Mouse (Mus musculus): ENCODE measurements around the gene Opalin. TPM values are rescaled to one million over a fixed set of nuclear protein-coding genes. Genes with fewer than 3 reads are reported as not detected.

Gene Opalin
- total RNA-seq, 2 experiments from 2014 or later: not detected

DNA sequence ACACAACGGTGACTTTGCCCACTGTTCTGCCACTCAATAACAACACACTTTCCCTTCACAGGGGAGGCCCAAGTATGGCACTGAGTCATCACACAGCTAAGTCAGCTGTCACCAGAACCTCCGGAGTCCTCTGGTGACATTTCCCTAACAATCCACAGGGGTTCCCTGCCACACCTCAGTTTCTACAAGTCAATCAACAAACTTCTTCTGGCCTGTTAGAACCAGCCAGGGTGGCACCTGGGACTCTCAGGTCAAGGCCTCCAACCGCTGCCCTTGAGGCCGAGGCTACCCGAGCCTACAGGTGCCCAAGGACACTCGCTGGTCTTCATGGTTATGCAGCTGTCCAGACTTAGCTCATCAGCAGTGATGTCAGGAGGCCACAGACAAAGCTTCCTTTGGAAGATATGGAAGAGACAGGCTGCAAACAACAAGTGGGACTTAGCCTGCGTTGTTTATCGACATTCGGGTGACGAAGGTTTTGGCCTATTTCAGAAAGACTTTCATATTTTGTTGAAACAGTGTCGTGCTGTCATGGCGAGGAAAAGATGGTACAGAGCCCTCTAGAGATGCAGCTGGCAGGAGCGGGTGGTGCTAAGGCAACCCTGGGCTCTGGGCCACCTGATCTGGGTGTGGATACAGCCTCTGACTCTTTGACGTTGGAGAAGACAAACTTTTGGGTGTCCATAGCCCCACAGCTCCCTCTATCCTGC is 3.0 kb downstream of the Opalin start:
- DNase-seq (ENCODE audit: low spot score): no peak

DNA sequence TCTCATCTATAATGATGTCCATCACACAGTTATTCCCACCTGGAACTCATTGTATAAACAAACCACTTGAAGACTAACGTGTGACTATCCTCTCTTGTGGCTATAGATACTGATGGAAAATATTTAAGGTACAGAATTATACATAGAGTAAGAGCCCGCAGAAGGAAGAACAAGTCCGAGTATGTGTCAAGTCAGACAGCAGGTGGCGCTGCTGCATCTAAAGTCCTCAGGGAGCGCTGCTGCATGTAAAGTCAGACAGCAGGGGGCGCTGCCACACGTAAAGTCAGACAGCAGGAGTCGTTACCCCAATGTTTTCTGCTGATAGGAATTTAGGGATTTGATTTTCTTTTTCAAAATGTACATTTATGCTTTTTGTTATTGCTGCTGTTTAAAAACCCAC is 5.4 kb downstream of the Opalin start:
- peak; percentile 82 for DNase-seq (ENCODE audit: low spot score)

DNA sequence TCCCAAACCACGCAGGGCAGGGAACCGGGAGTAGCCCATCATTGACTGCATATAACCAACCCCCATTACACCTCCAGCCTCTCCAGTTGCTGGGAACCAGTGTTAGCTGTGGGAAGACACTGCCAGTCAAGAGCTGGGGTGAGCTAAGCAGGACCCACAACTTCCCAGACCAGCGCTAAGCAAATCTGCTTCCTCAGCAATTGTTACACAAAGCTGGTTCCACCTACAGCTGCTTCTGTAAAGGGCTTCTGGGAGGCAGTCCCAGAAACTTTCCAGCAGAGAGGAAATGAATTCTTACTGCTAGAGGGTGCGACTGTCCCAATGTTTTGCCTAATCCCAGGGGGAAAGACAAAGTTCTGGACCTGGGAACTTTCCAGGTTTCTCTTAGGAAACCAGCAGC is 22.2 kb downstream of the Opalin start:
- no peak for DNase-seq (ENCODE audit: low spot score)

DNA sequence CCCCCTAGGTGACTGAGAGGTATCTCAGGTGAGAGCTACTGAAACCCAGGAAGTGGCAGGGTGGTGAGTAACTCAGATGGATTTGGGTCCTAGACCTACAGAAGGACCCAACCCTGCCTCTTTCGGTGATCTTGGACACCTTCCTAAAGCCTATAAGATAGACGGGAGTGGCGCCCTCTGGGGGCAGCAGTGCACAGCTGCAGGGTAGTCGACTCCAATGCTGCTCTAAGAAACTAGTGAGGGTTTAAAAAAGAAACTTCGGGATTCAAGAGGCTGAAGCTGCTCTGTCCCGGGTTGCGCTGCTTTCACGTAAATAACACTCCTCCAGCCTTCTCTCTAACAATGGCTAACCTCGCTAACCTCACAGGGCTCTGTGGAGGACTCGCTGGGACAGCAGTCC is 23.4 kb downstream of the Opalin start:
- DNase-seq (ENCODE audit: low spot score): no peak

DNA sequence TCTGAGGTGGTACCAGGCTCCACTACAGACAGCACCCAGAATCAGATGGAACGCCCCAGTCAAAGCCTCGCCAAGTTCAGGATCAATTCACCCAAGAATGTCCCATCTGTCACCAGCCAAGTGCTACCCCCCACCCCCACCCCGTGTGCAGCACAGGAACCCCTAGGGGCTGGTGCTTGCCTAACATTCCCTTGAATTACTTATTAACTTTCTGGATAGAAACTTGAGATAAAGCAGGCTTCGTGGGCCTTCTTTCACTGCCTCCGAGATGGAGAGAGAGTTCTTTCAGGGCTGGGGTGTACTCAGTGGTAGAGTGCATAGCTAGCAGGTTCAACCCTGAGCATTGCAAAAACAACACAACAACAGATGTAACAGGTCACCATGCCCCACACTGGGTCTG is 24.7 kb downstream of the Opalin start:
- DNase-seq (ENCODE audit: low spot score): no peak

DNA sequence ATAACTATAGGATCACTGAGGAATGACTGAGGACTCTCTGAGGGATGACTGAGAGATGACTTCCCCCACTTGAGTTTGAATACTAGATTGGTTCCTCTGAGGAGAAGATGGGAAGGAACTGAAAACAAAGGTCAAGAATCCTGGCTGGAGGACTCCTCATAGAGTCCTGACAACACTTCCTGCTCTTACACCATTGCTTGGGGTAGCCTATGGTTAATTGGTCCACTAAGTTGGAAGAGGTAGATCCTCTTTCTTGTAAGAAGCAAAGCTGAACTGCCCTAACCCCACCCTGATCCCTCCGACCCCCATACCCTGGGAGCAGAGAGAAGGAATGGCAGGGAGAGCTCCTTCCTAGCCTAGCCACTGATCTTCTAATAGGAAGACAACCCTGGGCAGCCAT is 25.2 kb downstream of the Opalin start:
- no peak for DNase-seq (ENCODE audit: low spot score)

DNA sequence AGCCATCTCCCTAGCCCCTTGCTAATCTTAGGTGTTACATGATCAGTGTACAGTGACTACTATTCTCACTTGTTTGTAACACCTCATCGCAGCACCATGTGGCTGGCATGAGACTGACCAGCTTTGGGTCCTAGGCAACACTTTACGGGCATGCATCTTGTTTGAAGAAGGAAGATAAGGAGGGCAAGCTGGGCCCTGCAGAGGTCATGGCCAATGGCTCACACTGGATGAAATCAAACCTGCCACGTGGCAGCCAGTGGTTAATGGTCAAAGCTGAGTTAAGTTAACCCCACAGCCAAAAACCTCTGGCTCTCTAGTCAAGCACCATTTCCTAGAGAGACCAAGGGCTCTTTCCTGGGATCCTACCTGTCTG is 28.7 kb downstream of the Opalin start:
- DNase-seq (ENCODE audit: low spot score): no peak

DNA sequence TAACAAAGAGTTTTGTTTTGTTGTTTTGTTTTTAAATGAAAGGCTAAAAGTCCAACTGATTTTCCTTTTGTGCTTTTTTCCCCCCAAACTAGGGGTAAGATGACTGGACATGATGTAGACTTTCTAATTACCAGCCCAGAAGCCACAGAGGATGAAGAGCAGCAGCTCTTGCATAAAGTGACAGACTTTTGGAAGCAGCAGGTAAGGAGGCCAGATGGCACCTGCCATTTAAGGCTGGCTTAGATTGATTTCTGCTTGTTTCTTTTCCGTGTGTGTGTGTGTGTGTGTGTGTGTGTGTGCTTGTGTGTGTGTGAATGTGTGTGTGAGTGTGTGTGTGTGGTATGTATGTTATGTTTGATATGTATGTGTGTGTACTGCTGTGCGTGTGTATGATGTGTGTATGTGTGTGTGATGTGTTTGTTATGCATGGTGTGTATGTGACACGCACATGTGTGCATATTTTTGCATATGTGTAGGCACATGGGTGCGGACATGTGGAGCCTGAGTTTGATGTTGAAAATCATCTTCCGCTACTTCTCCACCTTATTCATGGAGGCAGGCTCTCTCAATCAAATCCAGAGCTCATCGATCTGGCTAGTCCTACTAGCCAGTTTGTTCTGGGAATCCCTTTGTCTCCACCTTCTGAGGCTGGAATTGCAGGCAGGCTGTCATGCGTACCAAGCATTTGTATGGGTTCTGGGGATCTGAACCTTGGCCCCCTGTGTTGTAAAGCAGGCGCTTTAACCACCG is 29.3 kb downstream of the Opalin start:
- no peak for DNase-seq (ENCODE audit: low spot score)

DNA sequence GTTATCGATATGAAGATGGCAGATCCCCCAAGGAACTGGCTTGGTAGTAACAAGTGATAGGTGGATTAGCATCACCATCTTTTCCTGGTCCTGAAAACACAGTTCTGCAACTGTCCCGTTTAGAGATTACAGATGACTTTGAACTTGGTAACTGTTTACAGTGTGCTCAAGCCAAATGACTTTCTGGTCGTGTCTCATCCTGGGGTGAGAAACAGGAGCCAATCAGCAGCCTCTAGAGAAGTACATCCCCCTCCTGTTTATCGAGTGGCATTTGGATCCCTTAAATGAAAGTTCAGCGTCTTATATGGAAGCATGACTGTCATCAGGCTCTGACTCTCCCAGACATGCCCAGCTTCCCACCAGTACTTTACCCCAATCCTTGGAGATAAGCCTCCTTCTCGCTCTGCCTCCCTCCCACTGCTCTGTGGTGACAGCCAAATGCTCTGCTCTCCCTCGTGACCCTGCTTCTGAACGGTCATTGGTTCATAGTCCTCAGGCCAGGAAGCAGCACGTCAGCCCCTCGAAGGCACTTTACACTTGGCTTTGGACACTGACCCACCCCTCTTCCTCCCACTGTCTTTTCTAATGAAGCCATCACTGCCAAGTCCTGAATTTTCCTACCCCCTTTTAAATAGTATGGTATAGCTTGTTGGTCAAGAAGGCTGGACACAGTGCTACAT is 31.7 kb downstream of the Opalin start:
- no peak for DNase-seq (ENCODE audit: low spot score)

DNA sequence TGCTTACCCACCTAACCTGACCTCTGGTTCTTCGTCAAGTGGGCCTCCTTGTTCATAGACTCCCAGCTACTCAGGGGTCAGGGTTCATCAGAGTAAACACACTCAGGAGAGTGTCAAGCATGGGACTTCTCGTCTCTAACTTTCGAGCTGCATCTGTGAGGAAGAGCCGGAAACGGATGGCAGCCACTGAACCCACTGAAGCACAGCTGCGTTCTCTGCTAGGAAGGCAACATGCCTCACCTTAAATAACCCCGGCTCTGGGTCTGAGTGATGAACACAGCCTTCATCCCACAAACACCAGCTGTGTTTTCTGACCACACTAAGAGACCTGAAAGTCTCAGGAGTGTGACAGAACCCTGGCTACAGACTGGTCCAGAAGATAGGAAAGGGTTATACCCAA is 37.8 kb downstream of the Opalin start:
- no peak for DNase-seq (ENCODE audit: low spot score)

DNA sequence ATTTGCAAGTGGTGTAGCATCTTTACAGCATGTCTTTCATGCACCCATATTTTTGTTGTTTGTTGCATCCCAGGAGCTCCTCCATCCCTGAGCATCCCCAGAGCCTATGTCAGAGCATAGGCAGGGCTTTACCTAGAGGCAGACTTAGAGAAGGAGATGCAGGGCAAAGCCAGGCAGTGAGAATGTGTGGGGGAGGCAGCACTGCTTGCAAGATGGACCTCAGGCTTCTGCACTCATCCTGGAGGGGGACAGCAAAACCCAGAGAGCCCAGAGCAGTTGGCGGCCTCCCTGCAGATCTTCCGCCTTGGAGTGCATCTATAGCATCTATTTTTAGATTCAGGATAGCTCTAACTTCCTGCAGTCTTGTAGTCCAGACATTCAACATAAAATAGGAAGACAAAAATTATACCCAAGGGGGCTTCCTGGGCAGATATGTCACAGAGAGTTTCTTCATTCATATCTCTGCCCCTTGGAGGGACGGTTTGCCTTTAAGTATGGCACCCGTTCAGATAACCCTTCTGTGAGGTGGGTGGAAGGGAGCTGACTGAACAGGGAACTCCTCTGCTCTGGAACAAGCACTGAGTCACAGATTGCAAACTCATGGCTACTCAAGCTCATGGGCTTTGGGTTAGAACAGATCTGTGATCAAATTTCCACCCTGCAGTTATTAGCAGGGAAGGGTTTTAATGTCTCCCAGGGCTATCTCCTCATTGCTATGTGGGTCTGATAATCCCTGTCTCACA is 40.9 kb downstream of the Opalin start:
- no peak for DNase-seq (ENCODE audit: low spot score)

DNA sequence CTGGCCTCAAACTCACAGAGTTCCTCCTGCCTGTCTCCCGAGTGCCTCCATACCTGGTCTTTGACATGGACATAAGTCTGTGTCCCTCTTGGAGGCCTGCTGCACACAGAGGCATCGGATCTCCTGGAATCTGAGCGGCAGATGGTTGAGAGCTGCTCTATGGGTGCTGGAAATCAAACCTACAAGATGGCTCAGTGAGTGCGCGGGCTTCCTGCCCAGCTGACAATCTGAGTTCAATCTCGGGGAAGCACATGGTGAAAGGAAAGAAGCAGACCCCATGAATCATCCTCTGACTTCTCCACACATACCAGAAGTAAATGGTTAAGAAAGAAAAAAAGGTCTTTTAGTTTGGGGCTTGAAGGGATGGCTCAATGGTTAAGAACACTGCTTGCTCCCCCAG is 45.0 kb downstream of the Opalin start:
- DNase-seq (ENCODE audit: low spot score): no peak

DNA sequence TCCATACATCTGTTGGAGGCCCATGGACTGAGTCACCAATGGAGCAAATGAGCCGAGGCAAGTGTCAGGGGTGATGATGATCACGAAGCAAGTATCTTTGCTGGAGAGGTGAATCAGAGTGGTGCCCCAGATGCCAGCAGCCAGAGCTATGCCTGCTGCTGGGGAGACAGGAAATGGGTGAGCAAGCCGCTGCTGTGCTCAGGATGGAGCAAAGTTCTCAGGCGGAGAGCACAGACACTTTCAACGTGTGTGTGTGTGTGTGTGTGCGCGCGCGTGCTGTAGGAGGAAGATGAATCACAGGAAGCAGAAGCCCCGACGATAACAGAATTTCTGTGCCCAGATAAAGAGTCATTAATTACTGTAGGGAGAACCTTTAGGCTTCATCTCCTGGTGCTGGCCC is 45.9 kb downstream of the Opalin start:
- DNase-seq (ENCODE audit: low spot score): no peak

DNA sequence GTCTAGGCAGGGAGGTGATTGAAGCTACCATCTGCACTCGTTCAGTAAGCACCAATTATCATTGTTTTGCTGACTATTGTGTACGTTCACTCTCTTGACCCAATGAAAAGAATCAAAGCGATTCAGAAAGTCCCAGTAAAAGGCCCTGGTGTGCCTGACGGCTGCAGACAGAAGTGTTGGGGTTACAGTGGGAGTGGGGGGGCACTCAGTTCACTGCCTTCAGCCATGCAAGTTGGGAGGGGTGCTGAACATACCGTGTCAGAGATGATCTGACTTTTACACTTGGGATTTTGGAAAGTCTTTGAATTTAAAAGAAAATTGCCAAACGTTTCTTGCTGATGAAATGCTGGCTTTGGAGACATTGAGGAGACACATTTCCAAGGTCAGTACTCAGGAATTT is 46.8 kb downstream of the Opalin start:
- no peak for DNase-seq (ENCODE audit: low spot score)

DNA sequence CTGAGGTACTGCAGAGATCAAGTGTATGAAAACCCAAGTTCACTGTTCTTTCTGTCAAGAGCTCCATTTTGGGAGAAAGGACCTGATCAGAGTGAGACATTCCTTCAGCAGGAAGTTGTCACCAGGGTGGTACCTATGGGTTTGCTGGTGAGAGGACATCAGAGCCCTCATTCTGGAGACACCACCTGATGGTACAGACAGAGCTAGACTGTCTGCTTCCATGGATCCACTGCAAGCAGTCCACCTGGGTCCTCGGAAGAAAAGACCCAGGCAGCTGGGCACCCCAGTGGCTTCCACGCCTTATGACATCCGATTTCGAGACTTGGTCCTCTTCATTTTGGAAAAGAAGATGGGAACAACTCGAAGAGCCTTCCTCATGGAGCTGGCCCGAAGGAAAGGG is 47.7 kb downstream of the Opalin start, which contains the start of gene Dntt:
Gene Dntt (plus strand): TSS at position 57 of the 400 bp plus-strand sequence.
- no peak for DNase-seq (ENCODE audit: low spot score)

DNA sequence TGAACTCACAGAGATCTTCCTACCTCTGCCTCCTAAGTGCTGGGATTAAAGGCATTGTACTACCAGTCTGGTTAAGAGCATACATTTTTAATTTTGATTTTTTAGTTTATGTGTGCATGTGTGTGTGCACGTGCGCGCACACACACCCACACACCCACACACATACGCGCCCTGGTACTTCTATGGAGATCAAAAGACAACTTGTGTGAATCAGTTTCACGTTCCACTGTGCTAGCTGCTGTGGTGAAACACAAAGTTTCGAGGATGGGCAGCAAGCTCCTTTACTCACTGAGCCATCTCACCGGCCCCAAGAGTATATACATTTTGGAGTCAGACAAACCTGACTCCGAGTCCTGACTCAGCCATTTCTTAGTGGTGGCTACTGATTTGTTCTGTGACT is 49.3 kb downstream of the Opalin start:
- DNase-seq (ENCODE audit: low spot score): no peak

DNA sequence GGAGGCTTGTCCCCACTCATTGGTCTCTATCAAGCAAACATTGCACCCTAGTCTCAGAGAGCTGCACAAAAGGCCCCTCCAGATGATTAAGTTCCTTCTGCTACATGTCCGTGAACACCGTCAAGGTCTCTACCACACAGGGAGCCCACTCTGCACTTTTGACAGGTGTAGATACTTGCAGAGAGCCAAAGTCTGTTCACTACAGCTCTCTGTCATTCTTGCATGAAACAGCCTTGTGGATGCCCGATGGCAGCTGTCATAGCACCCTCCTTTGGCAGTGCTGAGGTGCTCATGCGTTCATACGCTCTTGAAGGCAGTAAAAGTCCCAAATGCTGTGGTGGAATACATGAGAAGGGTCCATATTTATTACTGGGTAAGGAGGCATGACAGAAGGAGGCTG is 49.9 kb downstream of the Opalin start:
- DNase-seq (ENCODE audit: low spot score): no peak

DNA sequence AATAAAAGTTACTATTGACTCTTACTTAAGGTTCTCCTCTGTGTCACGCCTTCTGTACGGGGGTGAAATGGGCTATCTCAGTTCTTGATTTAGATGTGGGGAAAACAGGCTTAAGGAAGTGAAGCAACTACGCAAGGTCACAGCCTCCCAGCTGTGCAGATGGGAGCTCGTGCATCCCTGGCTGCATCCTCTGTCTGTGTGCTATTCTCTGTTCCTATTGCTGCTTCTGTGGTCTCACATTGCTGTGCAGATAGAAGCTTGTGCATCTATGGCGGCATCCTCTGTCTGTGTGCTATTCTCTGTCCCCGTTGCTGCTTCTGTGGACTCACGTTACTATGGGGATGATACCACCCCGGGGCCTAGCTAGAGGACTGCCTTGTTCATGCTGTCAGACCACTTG is 50.4 kb downstream of the Opalin start:
- no peak for DNase-seq (ENCODE audit: low spot score)

DNA sequence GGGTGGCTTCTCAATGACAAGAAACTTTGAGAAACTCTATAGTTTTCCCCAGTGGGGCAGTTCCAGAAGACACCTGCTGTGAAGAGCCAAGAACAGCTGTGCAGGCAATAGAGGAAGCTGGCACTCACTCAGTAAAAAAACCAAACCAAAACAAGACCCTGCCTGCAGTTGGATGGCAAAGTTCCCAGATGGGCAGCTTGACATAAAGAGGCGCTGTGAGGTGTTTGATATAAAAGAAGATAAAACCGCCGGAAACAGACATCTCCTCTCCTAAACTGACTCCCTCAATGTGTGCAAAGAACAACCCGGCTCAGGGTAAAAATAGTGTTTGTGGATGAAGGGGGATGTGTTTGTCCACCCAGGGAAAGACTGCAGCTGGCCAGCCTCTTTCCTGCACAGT is 54.7 kb downstream of the Opalin start:
- DNase-seq (ENCODE audit: low spot score): no peak

DNA sequence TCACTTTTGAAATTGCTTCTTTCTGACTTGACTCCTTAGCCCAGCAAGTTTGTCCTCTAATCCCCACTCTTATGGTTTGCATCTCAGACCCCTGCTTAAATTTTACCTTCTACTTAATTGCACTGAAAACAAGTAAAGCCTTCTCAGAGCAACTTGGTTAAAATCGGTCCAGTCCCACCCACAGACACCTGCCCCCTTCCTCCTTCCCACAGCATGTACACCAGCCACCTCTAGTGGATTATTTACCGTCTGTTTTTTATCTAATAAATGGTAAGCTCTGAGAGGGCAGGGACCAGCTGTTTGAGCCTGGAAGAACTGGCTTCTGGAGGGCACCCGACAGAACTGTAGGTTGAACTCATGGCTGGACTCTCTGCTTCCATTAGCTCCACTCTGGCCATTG is 56.4 kb downstream of the Opalin start:
- no peak for DNase-seq (ENCODE audit: low spot score)

DNA sequence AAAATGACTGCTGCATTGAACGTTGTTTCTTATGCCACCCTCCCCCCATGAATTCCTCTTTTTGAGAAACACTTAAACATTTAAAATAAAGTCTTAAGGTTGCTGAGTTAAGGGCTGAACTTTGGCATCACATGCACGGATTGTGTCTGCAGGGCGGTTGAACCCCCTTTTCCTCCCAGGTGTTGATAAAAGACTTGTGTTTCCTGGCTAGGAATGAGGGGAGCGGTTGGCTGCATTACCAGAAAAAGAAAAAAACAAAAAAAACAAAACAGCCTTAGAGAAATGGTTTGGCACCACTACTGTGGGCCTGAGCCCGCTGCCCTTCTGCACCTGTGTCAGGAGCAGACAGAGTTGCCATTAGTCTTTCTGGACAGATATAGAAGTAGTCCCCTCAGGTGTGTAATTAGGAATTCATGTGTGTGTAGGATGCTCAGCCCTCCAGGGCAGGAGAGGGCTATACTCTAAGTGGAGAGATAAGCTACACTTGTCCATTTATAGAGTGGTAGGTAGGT is 57.7 kb downstream of the Opalin start:
- no peak for DNase-seq (ENCODE audit: low spot score)
